Mouse (Mus musculus) midbrain, embryonic 10.5 days (tissue): ENCODE data around the gene Pagr1b. TPM values are rescaled to one million over a fixed set of nuclear protein-coding genes. Genes with fewer than 3 reads are reported as not detected.

Experiments
- DNase-seq: peaks from one replicate; pipeline ENCODE4 v3.0.0-alpha.2; 2017; ENCODE audit warnings: low spot score
- H3K27ac ChIP-seq: fragments of 300-500 bp; sonication (generic); replicated peaks from 2 replicates; pipeline ENCODE4 v1.5.1; 2016; ENCODE audit warnings: mild to moderate bottlenecking
- H3K27me3 ChIP-seq: fragments of 300-500 bp; sonication (generic); 2 replicates; pipeline ENCODE4 v1.6.1; 2016; ENCODE audit warnings: low read depth, mild to moderate bottlenecking; ENCODE audit not compliant: poor library complexity, severe bottlenecking
- H3K36me3 ChIP-seq: fragments of 300-500 bp; sonication (generic); 2 replicates; pipeline ENCODE4 v1.6.1; 2016; ENCODE audit warnings: mild to moderate bottlenecking, moderate library complexity
- H3K4me1 ChIP-seq: fragments of 300-500 bp; sonication (generic); 2 replicates; pipeline ENCODE4 v1.6.1; 2016
- H3K4me3 ChIP-seq: fragments of 300-500 bp; sonication (generic); 2 replicates; pipeline ENCODE4 v1.5.1; 2016; ENCODE audit warnings: mild to moderate bottlenecking, moderate library complexity
- H3K9me3 ChIP-seq: fragments of 300-500 bp; sonication (generic); replicated peaks from 2 replicates; pipeline ENCODE4 v1.6.1; 2016; ENCODE audit warnings: mild to moderate bottlenecking
- WGBS: fragments of 180-500 bp; shearing (Covaris S2); methylation state at CpG from one replicate; pipeline ENCODE4 v1.1.7; 2016; 5-methylcytosine and 5-hydroxymethylcytosine counted together
- polyA plus RNA-seq: library from polyadenylated mRNA; unstranded; fragments of >200 nt; fragmentation: Nextera tagmentation; extraction: Ambion mirVana; gene quantifications from 2 replicates; pipeline ENCODE4 v1.2.1, GENCODE M21; 2016

Gene Pagr1b
- polyA plus RNA-seq, 1 experiment from 2014 or later: 0.19 TPM

DNA sequence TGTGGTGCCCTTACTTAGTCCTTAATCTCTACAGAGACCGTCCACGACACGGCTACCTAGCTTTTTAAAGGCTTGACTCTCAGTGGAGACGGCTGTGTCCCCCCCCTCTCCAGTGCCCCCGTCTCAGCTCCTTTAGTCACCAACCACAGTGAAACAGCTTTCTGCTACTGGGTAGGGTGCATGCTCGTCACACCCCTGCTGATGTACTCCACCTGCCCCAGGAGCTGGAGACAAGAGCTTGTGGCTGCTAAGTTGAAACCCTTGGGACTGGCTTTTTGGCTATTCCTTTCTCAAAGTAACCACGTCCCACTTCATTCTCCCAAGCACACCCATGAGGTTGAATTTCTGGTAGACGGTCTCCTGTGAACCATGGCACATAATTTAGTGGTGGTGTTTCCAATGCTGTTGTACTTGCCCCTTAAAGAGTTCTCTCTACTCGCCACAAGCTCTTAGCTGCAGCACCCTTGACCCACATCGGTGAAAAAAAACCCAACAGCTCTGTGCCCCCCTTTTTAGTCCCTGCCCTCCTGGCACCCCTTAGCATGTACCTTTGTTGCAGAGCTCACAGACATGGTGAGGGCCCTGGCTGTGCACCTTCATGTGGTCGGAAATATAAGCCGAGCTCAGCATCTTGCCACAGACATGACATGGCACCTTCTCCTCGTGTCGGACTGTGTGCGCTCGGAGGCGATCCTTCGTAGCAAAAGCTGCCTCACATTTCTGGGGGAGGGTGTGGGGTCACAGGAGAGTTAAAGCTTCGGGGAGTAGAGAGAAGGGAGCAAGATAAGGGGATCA is 7.8 kb upstream of the Pagr1b start:
- Histone ChIP-seq H3K9me3 (no peaks in the 10 kb centered on the region), H3K36me3 (peaks cover 58% of the 10 kb centered on the region), H3K4me1 (peaks cover 76% of the 10 kb centered on the region), H3K4me3 (peak overlapping the region; percentile 88), H3K27me3 (no peaks in the 10 kb centered on the region), H3K27ac (peak overlapping the region; percentile 100)
- 38% methylated on average over 19 of the region's 19 CpGs for WGBS
- DNase-seq: no peak

DNA sequence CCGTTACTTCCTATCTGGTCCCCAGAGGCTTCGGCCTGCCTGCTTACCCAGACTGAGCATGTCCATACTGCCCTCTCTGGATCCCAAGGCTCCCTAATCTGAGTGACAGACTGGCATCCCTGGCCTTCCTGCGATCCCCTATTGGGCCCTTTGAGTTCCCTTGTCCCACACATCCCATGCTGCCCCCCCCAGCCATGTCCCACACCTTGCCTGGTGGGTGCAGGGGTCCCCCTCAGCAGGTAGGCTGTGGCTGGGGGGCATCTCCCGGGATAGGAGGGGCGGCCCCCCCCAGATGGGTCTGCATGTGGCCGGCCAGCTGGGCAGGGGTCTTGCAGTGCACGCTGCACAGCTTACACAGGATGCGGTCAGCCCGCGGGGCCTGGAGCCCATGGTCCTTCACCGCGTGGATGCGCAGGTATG is 7.0 kb upstream of the Pagr1b start:
- peak overlapping the region; percentile 100 for H3K27ac ChIP-seq
- H3K4me1 ChIP-seq: peaks cover 82% of the 10 kb centered on the region
- H3K4me3 ChIP-seq: peak overlapping the region; percentile 88
- no peak for DNase-seq
- no peaks in the 10 kb centered on the region for H3K9me3 ChIP-seq
- H3K36me3 ChIP-seq: peaks cover 50% of the 10 kb centered on the region
- WGBS: 81% methylated on average over 13 of the region's 13 CpGs
- H3K27me3 ChIP-seq: no peaks in the 10 kb centered on the region

DNA sequence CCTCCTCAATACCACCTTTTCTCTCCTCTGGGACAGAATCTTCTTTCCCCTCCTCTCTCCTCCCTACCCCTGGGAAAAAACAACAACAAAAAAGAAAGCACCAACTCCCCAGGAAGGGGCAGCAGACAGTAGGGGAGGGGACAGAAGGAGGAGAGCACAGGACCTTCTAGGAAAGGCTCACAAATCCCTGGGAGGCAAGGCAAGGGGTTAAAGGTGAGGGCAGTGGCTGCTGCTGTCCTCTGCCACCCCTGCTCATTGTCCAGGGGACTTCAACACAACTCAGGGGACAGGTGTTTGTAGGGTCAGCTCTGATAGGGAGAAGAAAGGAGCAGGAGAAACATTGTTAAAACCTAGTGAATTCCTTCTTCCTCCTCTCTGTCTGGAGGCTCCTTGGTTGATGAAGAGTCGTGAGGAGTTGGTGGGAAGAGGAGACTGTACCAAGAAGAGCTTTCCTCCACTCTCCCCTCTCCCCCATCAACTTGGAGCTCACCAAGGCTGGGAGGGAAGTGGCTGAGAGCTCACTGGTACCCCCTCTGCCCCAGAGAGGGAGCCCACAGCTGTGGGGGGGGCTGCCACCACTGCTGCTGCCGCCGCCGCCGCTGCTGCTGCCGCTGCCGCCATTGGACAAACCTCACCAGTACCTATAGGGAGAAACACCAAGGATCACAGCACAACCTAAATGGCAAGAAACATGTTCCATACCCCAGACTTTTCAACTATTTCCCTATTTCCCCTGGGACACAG is 6.4 kb upstream of the Pagr1b start:
- WGBS: 72% methylated on average over 7 of the region's 7 CpGs
- Histone ChIP-seq H3K27ac (peak overlapping the region; percentile 100), H3K36me3 (peaks cover 44% of the 10 kb centered on the region), H3K4me1 (peaks cover 82% of the 10 kb centered on the region), H3K4me3 (peak overlapping the region; percentile 88), H3K27me3 (no peaks in the 10 kb centered on the region), H3K9me3 (no peaks in the 10 kb centered on the region)
- DNase-seq: no peak

DNA sequence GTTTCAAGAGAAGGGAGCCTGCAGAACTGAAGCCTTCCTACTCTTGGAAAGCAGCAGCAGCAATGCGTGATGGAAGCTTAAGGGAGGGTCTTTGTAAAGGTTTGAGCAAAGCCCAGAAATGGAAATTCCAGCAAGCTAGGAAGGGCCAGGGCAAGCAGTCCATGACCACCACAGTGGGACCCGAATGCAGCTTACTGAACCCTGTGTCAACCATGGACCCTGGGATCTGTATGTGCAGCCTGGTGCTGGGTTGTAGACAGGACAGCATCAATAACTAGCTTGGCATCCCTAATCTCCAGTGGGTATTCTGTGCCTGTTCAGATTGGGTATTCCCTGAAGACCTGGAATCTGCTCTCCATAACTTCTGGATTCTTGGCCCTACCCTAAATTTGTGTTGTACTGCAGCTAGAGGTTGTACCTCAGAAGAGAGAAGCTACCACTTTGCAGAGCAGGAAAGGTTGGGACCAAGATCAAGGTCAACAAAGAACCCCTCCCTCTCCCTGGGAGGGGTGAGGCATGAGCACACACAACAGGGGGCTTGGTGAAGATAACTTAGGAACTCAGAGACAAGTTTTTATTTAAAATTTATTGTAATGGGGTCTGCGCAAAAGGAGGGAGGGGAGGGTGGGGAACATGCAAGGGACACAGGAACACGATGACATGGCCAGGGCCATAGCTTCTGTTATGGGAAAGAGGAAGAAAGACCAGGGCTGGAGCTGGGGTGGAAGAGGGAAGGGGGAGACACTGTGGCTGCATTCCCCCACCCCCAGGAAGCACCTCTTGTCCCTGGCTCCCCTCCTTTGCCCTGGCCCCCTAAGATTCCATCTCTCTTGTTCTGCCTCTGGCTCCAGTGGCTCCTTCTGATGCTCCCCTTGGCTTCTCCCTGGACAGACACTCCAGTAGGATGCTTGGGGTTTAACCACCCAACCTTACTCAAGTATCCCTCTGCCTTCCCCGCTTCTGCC is 5.6 kb upstream of the Pagr1b start:
- no peaks in the 10 kb centered on the region for H3K9me3 ChIP-seq
- peaks cover 42% of the 10 kb centered on the region for H3K36me3 ChIP-seq
- H3K4me1 ChIP-seq: peaks cover 88% of the 10 kb centered on the region
- H3K27ac ChIP-seq: peak overlapping the region; percentile 92
- H3K4me3 ChIP-seq: peak overlapping the region; percentile 88
- no peaks in the 10 kb centered on the region for H3K27me3 ChIP-seq
- 49% methylated on average over 5 of the region's 5 CpGs for WGBS
- DNase-seq: peak; percentile 56

DNA sequence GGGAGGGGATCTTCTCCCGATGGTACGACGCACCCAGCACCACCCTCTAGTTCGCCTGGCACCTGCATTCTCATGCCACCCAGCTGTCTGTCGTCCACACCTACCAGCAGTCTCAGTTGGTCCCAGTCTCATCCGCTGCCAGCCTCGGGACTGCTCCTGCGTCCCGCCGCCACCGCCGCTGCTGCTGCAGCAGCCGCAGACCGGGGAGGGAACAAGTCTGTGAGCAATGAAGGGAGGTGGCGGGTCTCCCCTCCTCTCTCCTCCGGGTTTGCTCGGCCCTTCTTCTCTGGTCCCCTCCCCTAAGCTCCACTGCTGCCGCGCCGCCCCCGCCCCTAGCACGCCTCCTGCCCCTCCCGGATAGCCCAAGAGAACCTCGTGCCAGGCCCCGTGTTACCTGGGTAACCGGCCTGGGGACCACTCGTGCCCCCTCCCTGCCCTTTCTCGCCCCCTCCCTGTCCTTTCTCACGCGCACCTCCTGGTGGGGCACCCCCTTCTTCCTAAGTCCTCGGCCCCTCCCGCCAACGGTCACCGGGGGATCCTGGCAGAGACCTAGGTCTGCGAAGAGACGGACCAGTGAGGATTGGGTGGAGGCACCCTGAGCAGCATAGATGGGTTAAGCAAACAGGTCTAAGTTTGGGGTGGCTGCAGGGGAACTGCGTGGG is 4.7 kb upstream of the Pagr1b start, which contains the start of the genes Gm42742 and Prrt2:
Gm42742 (minus strand) TSS at position 197 of the 662 bp plus-strand sequence.
Prrt2 (minus strand) TSS at position 311 of the 662 bp plus-strand sequence.
- Histone ChIP-seq H3K36me3 (peaks cover 42% of the 10 kb centered on the region), H3K9me3 (no peaks in the 10 kb centered on the region), H3K4me1 (peaks cover 96% of the 10 kb centered on the region), H3K4me3 (peak within 1 kb of the TSS; percentile 88), H3K27me3 (no peaks in the 10 kb centered on the region), H3K27ac (peak within 1 kb of the TSS; percentile 92)
- peak; percentile 74 for DNase-seq
- WGBS: 1% methylated on average over 35 of the region's 37 CpGs

DNA sequence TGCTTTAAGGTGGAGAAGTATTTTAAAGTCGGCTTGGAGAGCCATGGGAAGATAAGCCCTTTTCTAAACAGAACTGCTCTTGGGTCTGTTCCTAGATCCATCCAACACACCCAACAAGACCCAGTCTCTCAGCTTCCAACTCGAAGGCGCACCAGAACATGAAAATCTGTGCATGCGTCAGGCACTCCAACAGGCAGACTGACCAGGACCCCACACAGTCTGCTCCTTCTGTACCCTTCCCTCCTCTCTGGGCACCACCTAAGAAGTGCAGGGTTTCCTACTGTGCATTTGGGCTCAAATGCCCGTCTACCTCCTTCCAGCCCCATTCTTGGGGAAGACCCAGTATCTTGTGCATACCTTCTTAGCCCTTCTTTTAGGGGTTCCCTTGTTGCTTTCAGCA is 4.2 kb upstream of the Pagr1b start:
- peak overlapping the region; percentile 92 for H3K27ac ChIP-seq
- no peaks in the 10 kb centered on the region for H3K9me3 ChIP-seq
- peaks cover 99% of the 10 kb centered on the region for H3K4me1 ChIP-seq
- peak overlapping the region; percentile 88 for H3K4me3 ChIP-seq
- H3K27me3 ChIP-seq: no peaks in the 10 kb centered on the region
- WGBS: 34% methylated on average over 5 of the region's 5 CpGs
- H3K36me3 ChIP-seq: peaks cover 45% of the 10 kb centered on the region
- no peak for DNase-seq

DNA sequence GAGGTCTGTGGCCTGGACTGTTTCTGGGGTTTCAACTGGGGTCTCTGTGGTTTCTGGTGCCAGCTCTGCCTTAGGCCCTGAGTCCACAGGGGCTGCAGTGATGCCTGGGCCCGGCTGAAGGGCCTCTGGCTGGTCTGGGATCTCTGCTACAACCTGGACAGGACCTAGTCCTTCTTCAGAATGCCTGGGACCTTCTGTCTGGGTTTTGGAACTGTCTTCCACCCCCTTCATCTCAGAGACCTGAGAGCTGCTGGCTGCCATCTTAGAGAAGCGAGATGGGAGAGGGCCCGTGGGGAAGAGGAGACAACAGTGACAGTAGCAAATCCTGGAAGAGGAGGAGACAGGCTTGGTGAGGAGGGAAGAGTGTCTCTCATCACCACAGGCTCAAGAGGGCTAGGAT is 3.7 kb upstream of the Pagr1b start:
- H3K4me3 ChIP-seq: peak overlapping the region; percentile 88
- peaks cover 99% of the 10 kb centered on the region for H3K4me1 ChIP-seq
- no peak for DNase-seq
- H3K27me3 ChIP-seq: no peaks in the 10 kb centered on the region
- H3K27ac ChIP-seq: peak overlapping the region; percentile 92
- 58% methylated on average over 3 of the region's 3 CpGs for WGBS
- H3K9me3 ChIP-seq: no peaks in the 10 kb centered on the region
- peaks cover 45% of the 10 kb centered on the region for H3K36me3 ChIP-seq

DNA sequence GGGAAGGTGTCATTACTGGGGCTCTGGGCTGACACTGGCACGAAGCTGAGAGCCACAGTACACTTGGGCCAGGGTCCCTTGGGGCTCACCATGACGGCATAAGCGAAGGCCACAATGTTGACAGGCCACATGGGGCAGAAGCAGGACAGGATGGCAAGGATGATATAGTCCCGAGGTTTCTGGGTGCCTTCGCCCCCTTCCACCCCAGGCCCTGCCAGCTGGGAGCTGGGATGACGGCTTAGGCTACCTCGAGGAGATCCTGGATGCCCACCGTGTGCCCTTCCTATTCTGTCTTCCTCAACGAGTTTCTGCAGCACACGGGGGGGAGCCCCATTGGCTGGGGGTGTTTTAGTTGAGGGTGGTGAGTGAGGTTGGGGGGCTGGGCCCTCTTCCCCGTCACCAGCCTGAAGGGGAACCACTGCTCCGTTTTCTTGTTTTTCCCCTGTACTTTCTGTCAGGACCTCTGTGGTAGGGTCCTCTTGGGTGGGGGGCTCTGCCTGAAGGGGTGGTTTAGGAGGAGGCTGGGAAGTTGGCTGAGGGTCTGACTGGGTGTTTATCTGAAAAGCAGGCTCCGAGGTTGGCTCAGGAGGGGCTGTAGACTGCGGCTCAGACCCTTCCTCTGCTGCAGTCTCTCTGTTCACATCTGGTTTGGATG is 3.1 kb upstream of the Pagr1b start:
- Histone ChIP-seq H3K27me3 (no peaks in the 10 kb centered on the region), H3K36me3 (peaks cover 45% of the 10 kb centered on the region), H3K4me3 (peak overlapping the region; percentile 88), H3K27ac (peak overlapping the region; percentile 96), H3K4me1 (peaks cover 99% of the 10 kb centered on the region), H3K9me3 (no peaks in the 10 kb centered on the region)
- DNase-seq: no peak
- 82% methylated on average over 14 of the region's 14 CpGs for WGBS

DNA sequence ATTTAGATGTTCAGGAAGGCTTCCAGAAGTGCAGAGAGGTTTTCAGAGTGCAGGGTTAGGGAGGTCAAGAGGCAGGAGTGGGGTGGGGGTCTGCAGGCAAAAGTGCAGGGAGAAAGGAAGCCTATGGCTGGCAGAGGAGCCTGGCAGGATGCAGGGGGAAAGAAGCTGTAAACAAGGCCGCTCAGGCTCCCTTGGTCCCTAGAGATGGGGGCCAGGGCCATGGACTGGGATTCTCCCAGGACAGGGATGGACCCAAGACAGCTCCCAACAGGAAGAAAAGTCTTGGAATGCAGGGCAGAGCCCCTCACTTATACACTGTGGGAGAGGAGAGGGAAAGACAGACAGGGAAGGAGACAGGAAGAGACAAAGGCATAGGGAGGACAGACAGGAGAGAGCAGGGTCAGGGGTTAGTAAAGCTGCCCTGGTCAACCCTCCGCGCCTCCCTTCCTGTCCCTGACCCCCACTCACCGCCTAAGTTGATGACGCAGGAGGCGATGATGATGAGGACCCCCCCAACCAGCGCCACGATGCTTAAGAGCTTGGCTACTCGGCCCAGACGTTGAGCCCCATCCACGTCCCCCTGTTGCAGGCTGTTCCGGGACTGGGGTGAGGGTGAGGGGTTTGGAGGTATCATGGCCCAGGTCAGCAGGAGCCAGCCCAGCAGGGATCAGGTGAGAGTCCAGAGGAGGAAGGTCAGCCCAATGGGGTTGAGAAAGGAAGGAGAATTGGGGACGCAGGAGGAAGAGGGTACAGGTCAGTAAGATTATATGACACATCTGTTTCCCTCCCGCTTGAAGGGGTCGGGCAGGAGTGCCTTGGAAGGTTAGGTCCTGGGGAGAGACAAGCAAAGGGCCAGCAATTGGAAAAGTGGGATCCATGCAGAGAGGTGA is 2.4 kb upstream of the Pagr1b start:
- WGBS: 79% methylated on average over 15 of the region's 15 CpGs

DNA sequence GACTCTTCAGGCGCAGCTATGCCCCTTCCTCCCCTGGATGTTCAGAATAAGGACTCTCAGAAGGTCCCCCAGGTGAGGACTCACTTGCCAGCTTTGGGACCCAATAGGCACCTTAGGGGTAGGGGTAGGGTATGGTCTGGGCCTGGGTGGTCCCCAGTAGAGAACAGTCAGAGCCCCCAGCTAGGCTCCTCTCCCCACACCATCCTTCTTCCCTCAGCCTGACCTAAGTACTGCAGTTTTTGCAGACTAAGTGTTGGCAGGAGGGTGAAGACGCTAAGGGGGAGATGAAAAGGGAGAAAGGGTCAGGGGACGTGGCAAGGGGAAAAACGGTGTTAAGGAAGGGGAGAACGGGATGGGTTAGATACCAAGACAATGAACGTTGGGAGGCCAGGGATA is 1.7 kb upstream of the Pagr1b start:
- no peak for DNase-seq
- H3K9me3 ChIP-seq: no peaks in the 10 kb centered on the region
- 65% methylated on average over 6 of the region's 6 CpGs for WGBS
- H3K4me1 ChIP-seq: peaks cover 91% of the 10 kb centered on the region
- H3K27ac ChIP-seq: peak overlapping the region; percentile 96
- H3K36me3 ChIP-seq: peaks cover 45% of the 10 kb centered on the region
- peak overlapping the region; percentile 14; the same call in 1 of the 2 replicates for H3K4me3 ChIP-seq
- H3K27me3 ChIP-seq: no peaks in the 10 kb centered on the region

More for the DNA sequence above, 2.4 kb upstream of the Pagr1b start:
- H3K9me3 ChIP-seq: no peaks in the 10 kb centered on the region
- peak overlapping the region; percentile 96 for H3K27ac ChIP-seq
- H3K27me3 ChIP-seq: no peaks in the 10 kb centered on the region
- no peak for DNase-seq
- peaks cover 98% of the 10 kb centered on the region for H3K4me1 ChIP-seq
- H3K4me3 ChIP-seq: peak overlapping the region; percentile 88; the same call in 1 of the 2 replicates
- peaks cover 45% of the 10 kb centered on the region for H3K36me3 ChIP-seq
